Comparison of ENCODE assay signal across 8 mouse cellular contexts in the genomic region with DNA sequence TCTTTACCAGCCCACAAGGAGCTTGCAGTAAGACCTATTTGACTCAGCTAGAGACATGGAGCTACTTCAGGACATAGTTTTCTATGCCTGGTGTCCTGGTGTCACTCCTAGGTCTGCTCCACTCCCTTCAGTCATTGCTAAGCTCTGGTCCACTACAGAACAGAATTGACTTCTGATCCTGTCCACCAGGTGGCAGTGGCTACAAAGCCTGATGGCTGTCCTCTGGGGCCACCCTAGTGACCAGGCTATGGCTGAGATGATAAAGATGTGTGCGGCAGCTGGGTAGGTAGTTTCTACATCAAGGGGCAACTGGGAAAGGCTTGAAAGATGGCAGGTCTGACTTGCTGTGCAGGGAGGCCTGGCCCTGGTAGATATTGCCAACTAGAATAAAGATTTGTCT. TPM values are rescaled to one million over a fixed set of nuclear protein-coding genes. Genes with fewer than 3 reads are reported as not detected.
A peak's percentile ranks its signal among the peaks of the same experiment; 100 is the strongest.
DNase-seq lines count a peak whose midpoint lies in the region; ATAC-seq lines count a peak whose summit lies in the region.

No protein-coding gene starts in this region.

- no peak overlapping the region for H3K9ac ChIP-seq in embryonic facial prominence, embryonic 12.5 days

- H3K27ac ChIP-seq in embryonic facial prominence, embryonic 12.5 days, result no peak overlapping the region

- no peaks in the 10 kb centered on the region for H3K4me1 ChIP-seq in embryonic facial prominence, embryonic 12.5 days

- DNase-seq in adrenal gland, adult (ENCODE audit: inconsistent age in 2 of 2, low spot score in 1 of 2), result peak; percentile 77 to 91
- DNase-seq in adrenal gland, adult 8-10 months, result no peak
- DNase-seq in adrenal gland, postnatal 36 days, result peak; percentile 79 to 84
- DNase-seq in heart, postnatal 36 days, result peak; percentile 67 to 69
- DNase-seq in kidney, postnatal 4 days, result peak; percentile 84 to 88
- DNase-seq in lung, postnatal 10 days, result peak; percentile 88
- DNase-seq in retina, adult 2 months (ENCODE audit: low read depth, low spot score), result peak; percentile 45

- H3K4me2 ChIP-seq in embryonic facial prominence, embryonic 12.5 days (replicated peaks), result no peak overlapping the region

- H3K36me3 ChIP-seq in embryonic facial prominence, embryonic 12.5 days, result peaks cover 18% of the 10 kb centered on the region; the same call in 1 of the 2 replicates

- intact Hi-C loops in heart, postnatal 36 days (cut with DNase I), result loop anchor here (5.0 kb wide), 1 partner anchor 368 kb away; no protein-coding TSS in a partner anchor

- ATAC-seq in embryonic facial prominence, embryonic 12.5 days (ENCODE audit: insufficient number of reproducible peaks, insufficient read depth, low FRiP score, low TSS enrichment), result peak; percentile 56; the same call in 1 of the 2 replicates

- H3K27me3 ChIP-seq in embryonic facial prominence, embryonic 12.5 days, result no peaks in the 10 kb centered on the region

- WGBS in embryonic facial prominence, embryonic 12.5 days, result 59% methylated on average over 1 of the region's 1 CpGs

- H3K9me3 ChIP-seq in embryonic facial prominence, embryonic 12.5 days, result no peaks in the 10 kb centered on the region

- no peak overlapping the region for H3K4me3 ChIP-seq in embryonic facial prominence, embryonic 12.5 days

RNA-seq across cellular contexts. Expression of a gene that starts 26.5 kb away (rescaled TPM):
- total RNA-seq in adrenal gland, adult 8-10 months (2022), result 1 to 10 TPM in 3 of 4 experiments, under 1 TPM in 1; 0.70 to 1.4 (median 1.2) TPM
- total RNA-seq in adrenal gland, postnatal 36 days (2021), result under 1 TPM; 0.73 to 0.79 TPM
- 1.3 and 1.5 TPM in 2 replicates for polyA plus RNA-seq in embryonic facial prominence, embryonic 12.5 days (2016; fragmentation: Nextera tagmentation; extraction: Ambion mirVana)
- total RNA-seq in heart, postnatal 36 days (2021), result not detected
